Mouse (Mus musculus): Measurements from ENCODE around the gene Vrk1. TPM values are rescaled to one million over a fixed set of nuclear protein-coding genes. Genes with fewer than 3 reads are reported as not detected.

The Vrk1 gene
- polyA plus RNA-seq, 1 experiment from 2014 or later, result 127 TPM

DNA sequence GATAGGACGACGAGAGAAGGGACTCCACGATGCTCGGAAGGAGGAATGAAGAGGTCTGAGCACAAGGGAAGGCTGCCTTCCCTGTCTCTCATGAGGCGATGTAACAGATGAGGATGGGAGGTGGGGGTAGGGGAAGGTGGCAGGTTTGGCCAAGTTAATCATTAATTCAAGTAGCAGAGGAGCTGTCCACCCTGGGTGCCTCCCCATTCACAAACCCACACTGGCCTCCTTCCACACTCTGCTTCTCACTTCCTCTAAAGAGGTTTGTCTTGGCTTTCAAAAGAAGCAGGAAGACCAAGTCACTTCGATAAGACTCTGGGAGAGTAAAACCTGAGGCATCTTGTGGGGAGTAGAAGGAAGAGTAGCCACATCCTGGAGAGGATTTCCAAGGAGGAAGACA lies 5.3 kb upstream of the Vrk1 start:
- peaks cover 57% of the 10 kb centered on the region for H3K4me1 ChIP-seq (replicated peaks)
- DNase-seq (no peak), ATAC-seq (ENCODE audit: low read depth) (no peak)
- no peaks in the 10 kb centered on the region for H3K27me3 ChIP-seq
- no peaks in the 10 kb centered on the region for H3K9me3 ChIP-seq (replicated peaks)
- WGBS (ENCODE audit: insufficient replicate concordance), result 43% methylated on average over 6 of the region's 6 CpGs
- H3K36me3 ChIP-seq, result no peaks in the 10 kb centered on the region
- H3K9ac ChIP-seq, result no peak overlapping the region
- no peak overlapping the region for H3K4me3 ChIP-seq (replicated peaks)
- no peak overlapping the region for H3K27ac ChIP-seq
- H3K4me2 ChIP-seq, result no peak overlapping the region

- Histone ChIP-seq H3K36me3 (no peaks in the 10 kb centered on the region; the same call in 1 of the 2 replicates), H3K9ac (no peak overlapping the region), H3K4me1 (replicated peaks) (peaks cover 61% of the 10 kb centered on the region), H3K4me2 (no peak overlapping the region), H3K27me3 (no peaks in the 10 kb centered on the region), H3K4me3 (replicated peaks) (no peak overlapping the region), H3K27ac (peak overlapping the region; percentile 54), H3K9me3 (replicated peaks) (no peaks in the 10 kb centered on the region)
- 24% methylated on average over 6 of the region's 6 CpGs for WGBS (ENCODE audit: insufficient replicate concordance)
- peak; percentile 53 for ATAC-seq (ENCODE audit: low read depth)
- DNase-seq, result peak; percentile 73
These were observed 3.8 kb upstream of the Vrk1 start for GRCm38 (mm10) chr12:106006218-106006617.

DNA sequence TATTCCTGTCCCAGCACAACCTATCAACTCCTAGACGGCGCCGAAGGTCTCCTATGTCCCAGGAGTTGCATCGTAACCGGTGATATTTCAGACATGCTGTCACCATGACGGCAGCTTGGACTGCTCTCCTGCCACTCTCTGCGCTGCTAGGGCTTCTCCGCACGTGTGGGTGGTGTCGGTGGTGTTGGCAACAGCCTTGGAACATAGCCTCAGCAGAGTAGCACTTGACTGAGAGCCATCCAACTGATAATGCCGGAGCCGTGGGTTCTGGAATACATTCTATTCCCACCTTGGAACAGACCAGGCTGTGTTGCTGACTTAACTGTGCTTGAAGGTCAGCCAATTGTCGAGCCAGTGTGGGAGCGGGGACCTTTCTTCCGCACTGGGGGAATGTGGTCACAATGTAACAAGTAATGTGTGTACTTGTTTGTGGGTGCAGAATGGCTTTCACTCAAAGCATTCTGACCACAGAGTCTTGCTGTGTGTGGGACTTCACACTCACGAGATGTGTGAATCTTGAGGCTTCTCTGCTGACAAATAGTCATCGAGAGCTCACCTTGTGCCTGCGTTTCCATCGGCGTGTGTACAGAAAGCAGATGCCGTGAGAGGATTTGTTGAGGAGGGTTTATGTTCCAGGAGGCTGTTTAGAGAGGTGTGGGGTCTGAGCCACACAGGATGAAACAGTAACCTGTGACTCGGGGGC lies 1.5 kb upstream of the Vrk1 start:
- Histone ChIP-seq H3K4me1 (replicated peaks) (peaks cover 80% of the 10 kb centered on the region), H3K27ac (0 out of 2 replicates have a peak overlapping the region, but pooled peaks have one; percentile 2), H3K9ac (no peak overlapping the region), H3K27me3 (no peaks in the 10 kb centered on the region), H3K9me3 (replicated peaks) (no peaks in the 10 kb centered on the region), H3K4me3 (replicated peaks) (no peak overlapping the region), H3K36me3 (peaks cover 8% of the 10 kb centered on the region), H3K4me2 (no peak overlapping the region)
- ATAC-seq (ENCODE audit: low read depth), result no peak
- DNase-seq, result no peak
- 86% methylated on average over 22 of the region's 22 CpGs for WGBS (ENCODE audit: insufficient replicate concordance)

GRCm38 (mm10) chr12:106009122-106009870 lies 732 bp upstream of the Vrk1 start:
- Histone ChIP-seq H3K4me3 (replicated peaks) (peak overlapping the region; percentile 88), H3K9me3 (replicated peaks) (no peaks in the 10 kb centered on the region), H3K27ac (peak overlapping the region; percentile 43; the same call in 1 of the 2 replicates), H3K9ac (peak overlapping the region; percentile 49; the same call in 1 of the 2 replicates), H3K4me2 (peak overlapping the region; percentile 76), H3K27me3 (no peaks in the 10 kb centered on the region), H3K36me3 (peaks cover 16% of the 10 kb centered on the region), H3K4me1 (replicated peaks) (peaks cover 81% of the 10 kb centered on the region)
- DNase-seq (no peak), ATAC-seq (ENCODE audit: low read depth) (no peak)
- WGBS (ENCODE audit: insufficient replicate concordance), result 76% methylated on average over 12 of the region's 12 CpGs

GRCm38 (mm10) chr12:106012161-106012560 lies 2.1 kb downstream of the Vrk1 start:
- Histone ChIP-seq H3K9me3 (replicated peaks) (no peaks in the 10 kb centered on the region), H3K4me2 (peak overlapping the region; percentile 76)
- ATAC-seq (ENCODE audit: low read depth), result no peak

GRCm38 (mm10) chr12:106016265-106017012 lies 6.4 kb downstream of the Vrk1 start:
- 65% methylated on average over 12 of the region's 12 CpGs for WGBS (ENCODE audit: insufficient replicate concordance)
- no peaks in the 10 kb centered on the region for H3K27me3 ChIP-seq
- H3K9me3 ChIP-seq (replicated peaks), result no peaks in the 10 kb centered on the region
- no peak for ATAC-seq (ENCODE audit: low read depth)
- peak overlapping the region; percentile 60 for H3K27ac ChIP-seq
- H3K4me2 ChIP-seq, result peak overlapping the region; percentile 21; the same call in 1 of the 2 replicates
- H3K4me3 ChIP-seq (replicated peaks), result 0 out of 2 replicates have a peak overlapping the region, but pooled peaks have one; percentile 8
- H3K4me1 ChIP-seq (replicated peaks), result peaks cover 88% of the 10 kb centered on the region
- H3K9ac ChIP-seq, result peak overlapping the region; percentile 23
- no peak for DNase-seq
- H3K36me3 ChIP-seq, result peaks cover 47% of the 10 kb centered on the region

More at GRCm38 (mm10) chr12:106012161-106012560, 2.1 kb downstream of the Vrk1 start:
- Histone ChIP-seq H3K9ac (no peak overlapping the region), H3K4me3 (replicated peaks) (peak overlapping the region; percentile 88), H3K27me3 (no peaks in the 10 kb centered on the region), H3K4me1 (replicated peaks) (peaks cover 74% of the 10 kb centered on the region), H3K27ac (no peak overlapping the region), H3K36me3 (peaks cover 30% of the 10 kb centered on the region)
- 68% methylated on average over 2 of the region's 2 CpGs for WGBS (ENCODE audit: insufficient replicate concordance)
- DNase-seq, result no peak

GRCm38 (mm10) chr12:106020063-106020462 lies 10.0 kb downstream of the Vrk1 start:
- H3K4me1 ChIP-seq (replicated peaks), result peaks cover 93% of the 10 kb centered on the region
- H3K9me3 ChIP-seq (replicated peaks), result no peaks in the 10 kb centered on the region
- no peak overlapping the region for H3K4me2 ChIP-seq
- H3K9ac ChIP-seq, result no peak overlapping the region
- no peak overlapping the region for H3K4me3 ChIP-seq (replicated peaks)
- H3K27me3 ChIP-seq, result no peaks in the 10 kb centered on the region
- no peak overlapping the region for H3K27ac ChIP-seq
- ATAC-seq (ENCODE audit: low read depth) (no peak), DNase-seq (no peak)
- peaks cover 51% of the 10 kb centered on the region for H3K36me3 ChIP-seq
- WGBS (ENCODE audit: insufficient replicate concordance), result 86% methylated on average over 4 of the region's 4 CpGs

DNA sequence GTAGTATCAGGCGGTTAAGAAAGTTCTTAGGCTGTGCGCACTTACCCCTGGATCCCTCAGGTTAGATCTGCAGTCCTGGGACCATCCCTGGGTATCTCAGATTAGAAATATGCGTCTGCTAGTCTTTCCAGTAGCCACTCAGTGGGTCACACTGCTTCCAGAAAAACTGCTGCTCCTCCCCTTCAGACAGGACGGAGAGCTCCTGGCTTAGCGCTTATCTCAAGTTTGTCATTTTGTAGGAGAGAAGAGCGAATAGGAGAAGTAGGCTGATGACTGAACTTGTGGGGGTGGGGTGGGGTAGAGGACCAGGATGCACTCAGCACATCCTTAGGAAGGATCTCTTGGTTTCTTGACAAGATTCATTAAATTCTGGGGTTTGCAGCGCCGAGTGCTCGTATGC lies 13.6 kb downstream of the Vrk1 start:
- ATAC-seq (ENCODE audit: low read depth) (peak; percentile 6), DNase-seq (peak; percentile 38)
- Histone ChIP-seq H3K9ac (peak overlapping the region; percentile 29; the same call in 1 of the 2 replicates), H3K36me3 (peaks cover 44% of the 10 kb centered on the region), H3K27ac (peak overlapping the region; percentile 91), H3K27me3 (no peaks in the 10 kb centered on the region), H3K4me3 (replicated peaks) (no peak overlapping the region), H3K4me1 (replicated peaks) (peaks cover 96% of the 10 kb centered on the region), H3K4me2 (no peak overlapping the region), H3K9me3 (replicated peaks) (no peaks in the 10 kb centered on the region)
- WGBS (ENCODE audit: insufficient replicate concordance), result 49% methylated on average over 9 of the region's 9 CpGs

- WGBS (ENCODE audit: insufficient replicate concordance), result 54% methylated on average over 6 of the region's 6 CpGs
- peak overlapping the region; percentile 91 for H3K27ac ChIP-seq
- H3K9ac ChIP-seq, result peak overlapping the region; percentile 64
- H3K4me3 ChIP-seq (replicated peaks), result peak overlapping the region; percentile 50
- DNase-seq, result peak; percentile 62
- peaks cover 98% of the 10 kb centered on the region for H3K4me1 ChIP-seq (replicated peaks)
- peak; percentile 73 for ATAC-seq (ENCODE audit: low read depth)
- no peaks in the 10 kb centered on the region for H3K9me3 ChIP-seq (replicated peaks)
- H3K4me2 ChIP-seq, result peak overlapping the region; percentile 75
- H3K36me3 ChIP-seq, result peaks cover 45% of the 10 kb centered on the region
- no peaks in the 10 kb centered on the region for H3K27me3 ChIP-seq
These were observed 15.4 kb downstream of the Vrk1 start for GRCm38 (mm10) chr12:106025416-106025815.

GRCm38 (mm10) chr12:106026385-106027134 lies 16.5 kb downstream of the Vrk1 start:
- DNase-seq, result peak; percentile 73
- H3K36me3 ChIP-seq, result peaks cover 39% of the 10 kb centered on the region
- no peaks in the 10 kb centered on the region for H3K9me3 ChIP-seq (replicated peaks)
- H3K27me3 ChIP-seq, result no peaks in the 10 kb centered on the region
- peak overlapping the region; percentile 75 for H3K4me2 ChIP-seq
- H3K9ac ChIP-seq, result peak overlapping the region; percentile 70
- peak; percentile 91 for ATAC-seq (ENCODE audit: low read depth)
- peaks cover 97% of the 10 kb centered on the region for H3K4me1 ChIP-seq (replicated peaks)
- H3K4me3 ChIP-seq (replicated peaks), result peak overlapping the region; percentile 51
- 16% methylated on average over 16 of the region's 16 CpGs for WGBS (ENCODE audit: insufficient replicate concordance)
- H3K27ac ChIP-seq, result peak overlapping the region; percentile 94
